Mouse (Mus musculus) CH12.LX (cell line): ENCODE data around the gene Daglb. TPM values are rescaled to one million over a fixed set of nuclear protein-coding genes. Genes with fewer than 3 reads are reported as not detected.
A peak's percentile ranks its signal among the peaks of the same experiment; 100 is the strongest.

ENCODE experiments used
- DNase-seq: peaks from one replicate; pipeline ENCODE4 v3.0.0-alpha.2; 2013; ENCODE audit errors: extremely low read depth
- H3K27ac ChIP-seq: 2 replicates; pipeline ENCODE4 v1.5.1; 2012; ENCODE audit warnings: low read depth, mild to moderate bottlenecking, control low read depth, moderate library complexity; ENCODE audit not compliant: insufficient read depth
- H3K27me3 ChIP-seq: replicated peaks from 2 replicates; pipeline ENCODE3; 2012; ENCODE audit warnings: inconsistent platforms
- H3K36me3 ChIP-seq, 2 experiments: replicated peaks in 1 of 2; 2 replicates each; pipeline versions ENCODE3 to v1.6.1; 2012; ENCODE audit warnings: inconsistent platforms in 1 of 2, low read length in 1 of 2, mild to moderate bottlenecking in 1 of 2, mixed read lengths in 1 of 2, moderate library complexity in 1 of 2; ENCODE audit not compliant: control insufficient read depth in 1 of 2, insufficient read depth in 1 of 2
- H3K4me1 ChIP-seq, 2 experiments: 2 replicates each; pipeline ENCODE4 v1.6.1; 2012; ENCODE audit warnings: inconsistent platforms in 1 of 2, moderate library complexity in 1 of 2; ENCODE audit not compliant: insufficient read depth in 2 of 2, control insufficient read depth in 1 of 2
- H3K4me2 ChIP-seq: 2 replicates; pipeline ENCODE4 v1.6.1; 2012; ENCODE audit warnings: low read depth, mild to moderate bottlenecking, control low read depth; ENCODE audit not compliant: poor library complexity, insufficient read depth, severe bottlenecking
- H3K4me3 ChIP-seq, 3 experiments: fragments of 150-350 bp in 1 of 3; sonication (generic) in 1 of 3; replicated peaks in 1 of 3; 2 replicates each; pipeline versions ENCODE3 to v1.5.1; 2011 to 2012; ENCODE audit warnings: low read depth in 2 of 3, low read length in 2 of 3, mild to moderate bottlenecking in 2 of 3, moderate library complexity in 2 of 3, control low read depth in 1 of 3, improper control_type of control experiment in 1 of 3, inconsistent platforms in 1 of 3, mixed read lengths in 1 of 3; ENCODE audit not compliant: poor library complexity in 1 of 3
- H3K79me2 ChIP-seq: replicated peaks from 2 replicates; pipeline ENCODE4 v1.6.1; 2012; ENCODE audit warnings: mild to moderate bottlenecking, moderate library complexity; ENCODE audit not compliant: control insufficient read depth, poor library complexity, insufficient read depth, severe bottlenecking; ENCODE audit errors: extremely low read depth
- H3K9ac ChIP-seq: 2 replicates; pipeline ENCODE4 v1.6.1; 2012; ENCODE audit warnings: low read depth, mild to moderate bottlenecking, control low read depth, moderate library complexity; ENCODE audit not compliant: insufficient read depth
- H3K9me3 ChIP-seq: replicated peaks from 2 replicates; pipeline ENCODE3; 2012; ENCODE audit warnings: low read length, inconsistent platforms, mixed read lengths
- BHLHE40 ChIP-seq: IDR thresholded peaks from 2 replicates; pipeline ENCODE4 v1.6.1; 2011; ENCODE audit warnings: mild to moderate bottlenecking, low read depth, low read length, improper control_type of control experiment
- CHD1 ChIP-seq: IDR thresholded peaks from 2 replicates; pipeline ENCODE4 v1.6.1; 2012; ENCODE audit warnings: low read depth, low read length, improper control_type of control experiment, inconsistent platforms
- CHD2 ChIP-seq: IDR thresholded peaks from 2 replicates; pipeline ENCODE4 v1.6.1; 2011; ENCODE audit warnings: low read length, improper control_type of control experiment
- CTCF ChIP-seq, 2 experiments: IDR thresholded peaks in 1 of 2; conservative IDR thresholded peaks in 1 of 2; 2 replicates each; pipeline ENCODE4 v1.5.1; 2011 to 2012; ENCODE audit warnings: low read depth in 2 of 2, low read length in 2 of 2, improper control_type of control experiment in 1 of 2, inconsistent platforms in 1 of 2, mild to moderate bottlenecking in 1 of 2, moderate library complexity in 1 of 2
- E2F4 ChIP-seq: IDR thresholded peaks from 2 replicates; pipeline ENCODE4 v1.6.1; 2011; ENCODE audit warnings: low read depth, low read length, improper control_type of control experiment; ENCODE audit not compliant: insufficient replicate concordance
- ELF1 ChIP-seq: IDR thresholded peaks from 2 replicates; pipeline ENCODE4 v1.6.1; 2014; ENCODE audit warnings: low read depth, mild to moderate bottlenecking, inconsistent platforms, low read length, improper control_type of control experiment
- EP300 ChIP-seq: IDR thresholded peaks from 2 replicates; pipeline ENCODE4 v1.6.1; 2011; ENCODE audit warnings: low read length, improper control_type of control experiment
- ETS1 ChIP-seq: conservative IDR thresholded peaks from 2 replicates; pipeline ENCODE4 v1.6.1; 2012; ENCODE audit warnings: low read depth, mild to moderate bottlenecking, inconsistent platforms, low read length, improper control_type of control experiment, moderate library complexity
- GABPA ChIP-seq: IDR thresholded peaks from 2 replicates; pipeline ENCODE4 v1.6.1; 2012; ENCODE audit warnings: low read depth, low read length, improper control_type of control experiment, inconsistent platforms; ENCODE audit not compliant: insufficient replicate concordance
- HCFC1 ChIP-seq: IDR thresholded peaks from 2 replicates; pipeline ENCODE4 v1.6.1; 2012; ENCODE audit warnings: low read depth, mild to moderate bottlenecking, inconsistent platforms, low read length, improper control_type of control experiment
- IRF4 ChIP-seq: IDR thresholded peaks from 2 replicates; pipeline ENCODE4 v1.6.1; 2014; ENCODE audit warnings: low read depth, mild to moderate bottlenecking, inconsistent platforms, low read length, improper control_type of control experiment
- JUN ChIP-seq: IDR thresholded peaks from 2 replicates; pipeline ENCODE4 v1.6.1; 2011; ENCODE audit warnings: low read depth, mild to moderate bottlenecking, low read length, improper control_type of control experiment, moderate library complexity; ENCODE audit not compliant: insufficient read depth
- JUND ChIP-seq: conservative IDR thresholded peaks from 2 replicates; pipeline ENCODE4 v1.6.1; 2011; ENCODE audit warnings: low read depth, low read length, improper control_type of control experiment
- KAT2A ChIP-seq: IDR thresholded peaks from 2 replicates; pipeline ENCODE4 v1.6.1; 2012; ENCODE audit warnings: low read length, improper control_type of control experiment, inconsistent platforms; ENCODE audit not compliant: insufficient replicate concordance
- MAFK ChIP-seq: IDR thresholded peaks from 2 replicates; pipeline ENCODE4 v1.6.1; 2011; ENCODE audit warnings: low read length, improper control_type of control experiment; ENCODE audit not compliant: insufficient replicate concordance
- MAX ChIP-seq: IDR thresholded peaks from 2 replicates; pipeline ENCODE4 v1.6.1; 2011; ENCODE audit warnings: low read length, improper control_type of control experiment
- MAZ ChIP-seq: IDR thresholded peaks from 2 replicates; pipeline ENCODE4 v1.6.1; 2012; ENCODE audit warnings: low read depth, mild to moderate bottlenecking, inconsistent platforms, low read length, improper control_type of control experiment, moderate library complexity
- MEF2A ChIP-seq: IDR thresholded peaks from 2 replicates; pipeline ENCODE4 v1.6.1; 2014; ENCODE audit warnings: low read depth, mild to moderate bottlenecking, inconsistent platforms, low read length, improper control_type of control experiment, borderline replicate concordance
- MXI1 ChIP-seq: IDR thresholded peaks from 2 replicates; pipeline ENCODE4 v1.6.1; 2011; ENCODE audit warnings: mild to moderate bottlenecking, low read depth, low read length, improper control_type of control experiment
- MYC ChIP-seq: IDR thresholded peaks from 2 replicates; pipeline ENCODE4 v1.6.1; 2011; ENCODE audit warnings: low read depth, mild to moderate bottlenecking, improper control_type of control experiment, low read length
- NELFE ChIP-seq: IDR thresholded peaks from 2 replicates; pipeline ENCODE4 v1.6.1; 2011; ENCODE audit warnings: low read depth, low read length, improper control_type of control experiment
- NRF1 ChIP-seq: IDR thresholded peaks from 2 replicates; pipeline ENCODE4 v1.6.1; 2014; ENCODE audit warnings: low read depth, mild to moderate bottlenecking, inconsistent platforms, low read length, improper control_type of control experiment, moderate library complexity
- PAX5 ChIP-seq: IDR thresholded peaks from 2 replicates; pipeline ENCODE4 v1.6.1; 2012; ENCODE audit warnings: low read length, inconsistent platforms, mixed read lengths
- POLR2A ChIP-seq: IDR thresholded peaks from 2 replicates; pipeline ENCODE4 v1.6.1; 2011; ENCODE audit warnings: low read depth, mild to moderate bottlenecking, improper control_type of control experiment, low read length
- POLR2AphosphoS2 ChIP-seq: IDR thresholded peaks from 2 replicates; pipeline ENCODE4 v1.6.1; 2011; ENCODE audit warnings: low read depth, low read length, improper control_type of control experiment
- RAD21 ChIP-seq: IDR thresholded peaks from 2 replicates; pipeline ENCODE4 v1.6.1; 2011; ENCODE audit warnings: low read depth, mild to moderate bottlenecking, low read length, improper control_type of control experiment, moderate library complexity
- RCOR1 ChIP-seq: conservative IDR thresholded peaks from 2 replicates; pipeline ENCODE4 v1.6.1; 2012; ENCODE audit warnings: low read depth, mild to moderate bottlenecking, inconsistent platforms, low read length, improper control_type of control experiment
- SIN3A ChIP-seq: IDR thresholded peaks from 2 replicates; pipeline ENCODE4 v1.6.1; 2012; ENCODE audit warnings: low read length, improper control_type of control experiment, inconsistent platforms
- SMC3 ChIP-seq: IDR thresholded peaks from 2 replicates; pipeline ENCODE4 v1.6.1; 2011; ENCODE audit warnings: low read depth, low read length, improper control_type of control experiment
- TBP ChIP-seq: conservative IDR thresholded peaks from 2 replicates; pipeline ENCODE4 v1.6.1; 2011; ENCODE audit warnings: low read depth, low read length, improper control_type of control experiment
- TCF12 ChIP-seq: IDR thresholded peaks from 2 replicates; pipeline ENCODE4 v1.6.1; 2014; ENCODE audit warnings: low read depth, mild to moderate bottlenecking, inconsistent platforms, low read length, improper control_type of control experiment
- UBTF ChIP-seq: IDR thresholded peaks from 2 replicates; pipeline ENCODE4 v1.6.1; 2012; ENCODE audit warnings: low read depth, mild to moderate bottlenecking, inconsistent platforms, low read length, improper control_type of control experiment, moderate library complexity
- USF1 ChIP-seq: IDR thresholded peaks from 2 replicates; pipeline ENCODE4 v1.6.1; 2014; ENCODE audit warnings: low read depth, mild to moderate bottlenecking, inconsistent platforms, low read length, improper control_type of control experiment
- USF2 ChIP-seq: conservative IDR thresholded peaks from 2 replicates; pipeline ENCODE4 v1.6.1; 2011; ENCODE audit warnings: low read depth, low read length, improper control_type of control experiment
- ZC3H11A ChIP-seq: IDR thresholded peaks from 2 replicates; pipeline ENCODE4 v1.6.1; 2012; ENCODE audit warnings: low read depth, mild to moderate bottlenecking, inconsistent platforms, low read length, improper control_type of control experiment
- ZKSCAN1 ChIP-seq: IDR thresholded peaks from 2 replicates; pipeline ENCODE4 v1.6.1; 2012; ENCODE audit warnings: low read depth, inconsistent platforms, low read length, improper control_type of control experiment, borderline replicate concordance
- ZMIZ1 ChIP-seq: IDR thresholded peaks from 2 replicates; pipeline ENCODE4 v1.6.1; 2012; ENCODE audit warnings: low read depth, mild to moderate bottlenecking, inconsistent platforms, low read length, improper control_type of control experiment
- ZNF384 ChIP-seq: IDR thresholded peaks from 2 replicates; pipeline ENCODE4 v1.6.1; 2012; ENCODE audit warnings: low read depth, low read length, improper control_type of control experiment, inconsistent platforms
- dilution Hi-C: fragments of 300-500 bp; cut with MboI; formaldehyde crosslinking; loops from 2 replicates; pipeline ENCODE4 v1.14.3; 2020; ENCODE audit warnings: low sequenced_read_pairs; ENCODE audit not compliant: extremely low pct_unique_long_range_greater_than_20kb, extremely low pct_ligation_motif_present
- in situ Hi-C: fragments of 300-500 bp; cut with MboI; formaldehyde crosslinking; loops from 3 replicates; pipeline ENCODE4 v1.14.3; 2019; ENCODE audit warnings: low sequenced_read_pairs, low pct_ligation_motif_present, low pct_unique_long_range_greater_than_20kb, mixed read lengths
- polyA plus RNA-seq: library from polyadenylated mRNA; unstranded; fragments of >175 nt; gene quantifications from 2 replicates; pipeline ENCODE4 v1.2.1, GENCODE M21; 2012; ENCODE audit warnings: low read depth; ENCODE audit not compliant: insufficient read length
- total RNA-seq, 2 experiments: library from RNA; depleted of rRNA; stranded (reverse); fragments of 300-350 nt in 1 of 2; fragments of >200 nt in 1 of 2; gene quantifications; 2 replicates each; pipeline ENCODE4 v1.2.3; 2012 to 2014

The Daglb gene
- total and polyA plus RNA-seq, 3 experiments: 10.4 to 11.9 (median 11.4) TPM

GRCm38 (mm10) chr5:143548401-143548846 is 84.0 kb downstream of the Daglb start:
- Histone ChIP-seq H3K9ac (peak overlapping the region; percentile 84), H3K27ac (no peak overlapping the region), H3K36me3 (peaks cover 0 to 14% of the 10 kb centered on the region in 2 experiments), H3K4me1 (peaks cover 0 to 28% of the 10 kb centered on the region in 2 experiments; a peak in 2 of 4 replicates), H3K27me3 (peaks cover 19% of the 10 kb centered on the region), H3K9me3 (no peaks in the 10 kb centered on the region), H3K4me2 (peak overlapping the region; percentile 78), H3K79me2 (no peaks in the 10 kb centered on the region), H3K4me3 (peak overlapping the region; percentile 8 to 93 (median 60))
- in situ Hi-C loops: loop anchor here (5.0 kb wide), 1 partner anchor 111 kb away; no protein-coding TSS in a partner anchor
- dilution Hi-C loops: no loop called here
- DNase-seq: peak; percentile 92
- TF ChIP-seq RAD21 (peak; percentile 40), MAX (peak; percentile 63), JUND (no peak), JUN (no peak), ETS1 (no peak), POLR2AphosphoS2 (no peak), CHD2 (no peak), ZC3H11A (no peak), ZNF384 (no peak), MAFK (no peak), KAT2A (no peak), POLR2A (peak; percentile 64), TCF12 (peak; percentile 56), NRF1 (peak; percentile 92), EP300 (no peak), RCOR1 (no peak), MYC (peak; percentile 86; the same call in 1 of the 2 replicates), BHLHE40 (peak; percentile 22; the same call in 1 of the 2 replicates), SIN3A (peak; percentile 58; the same call in 1 of the 2 replicates), UBTF (no peak), MAZ (peak; percentile 47; the same call in 1 of the 2 replicates), IRF4 (peak; percentile 31; the same call in 1 of the 2 replicates), E2F4 (no peak), USF2 (no peak), MEF2A (no peak), TBP (0 out of 2 replicates have a peak, but pooled peaks have one; percentile 44), SMC3 (peak; percentile 47), ZKSCAN1 (no peak), PAX5 (no peak), ZMIZ1 (no peak; the same call in 1 of the 2 replicates), CHD1 (no peak), MXI1 (peak; percentile 51), ELF1 (peak; percentile 62), NELFE (no peak; the same call in none of the 2 replicates), CTCF (conservative IDR thresholded peaks at IDR 0.05 in 1 of 2, IDR thresholded peaks at IDR 0.05 in 1 of 2; ENCODE audit: low read depth in 2 of 2, low read length in 2 of 2) (peak in 1 of 2 experiments; percentile 95; a peak in 2 of 4 replicates), USF1 (no peak), GABPA (no peak), HCFC1 (peak; percentile 42; the same call in 1 of the 2 replicates)
